Mouse (Mus musculus) hindbrain, embryonic 14.5 days (tissue): ENCODE data around the gene Dedd2. TPM values are rescaled to one million over a fixed set of nuclear protein-coding genes. Genes with fewer than 3 reads are reported as not detected.

ENCODE experiments used
- ATAC-seq: fragments of 200-750 bp; cut with Nextera tagmentation; 2 replicates; pipeline ENCODE4 v1.8.0; 2017; ENCODE audit warnings: moderate number of reproducible peaks, mild to moderate bottlenecking, moderate TSS enrichment, moderate library complexity; ENCODE audit not compliant: low FRiP score
- DNase-seq: peaks from one replicate; pipeline ENCODE4 v3.0.0-alpha.2; 2015; ENCODE audit warnings: low spot score
- H3K27ac ChIP-seq: fragments of 300-500 bp; sonication (generic); 2 replicates; pipeline ENCODE4 v1.5.1; 2014; ENCODE audit warnings: mild to moderate bottlenecking, moderate library complexity
- H3K27me3 ChIP-seq: fragments of 300-500 bp; sonication (generic); 2 replicates; pipeline ENCODE4 v1.6.1; 2014; ENCODE audit warnings: mild to moderate bottlenecking, low read length, mixed read lengths; ENCODE audit not compliant: control insufficient read depth, insufficient read depth
- H3K36me3 ChIP-seq: fragments of 300-500 bp; sonication (generic); replicated peaks from 2 replicates; pipeline ENCODE4 v1.6.1; 2014; ENCODE audit not compliant: control insufficient read depth, insufficient read depth
- H3K4me1 ChIP-seq: fragments of 300-500 bp; sonication (generic); replicated peaks from 2 replicates; pipeline ENCODE4 v1.6.1; 2014; ENCODE audit warnings: antibody characterized with exemption, low read length, mixed read lengths; ENCODE audit not compliant: control insufficient read depth, insufficient read depth
- H3K4me2 ChIP-seq: fragments of 300-500 bp; sonication (generic); replicated peaks from 2 replicates; pipeline ENCODE4 v1.6.1; 2014; ENCODE audit warnings: mild to moderate bottlenecking, moderate library complexity
- H3K4me3 ChIP-seq: fragments of 300-500 bp; sonication (generic); replicated peaks from 2 replicates; pipeline ENCODE4 v1.5.1; 2014; ENCODE audit warnings: mild to moderate bottlenecking, low read length
- H3K9ac ChIP-seq: fragments of 300-500 bp; sonication (generic); 2 replicates; pipeline ENCODE4 v1.6.1; 2014
- H3K9me3 ChIP-seq: fragments of 300-500 bp; sonication (generic); 2 replicates; pipeline ENCODE4 v1.6.1; 2016; ENCODE audit warnings: low read length; ENCODE audit not compliant: control insufficient read depth
- WGBS: fragments of 180-500 bp; shearing (Covaris S2); extraction: QIAGEN DNeasy Blood & Tissue Kit; methylation state at CpG from one replicate; pipeline ENCODE4 v1.1.7; 2014; 5-methylcytosine and 5-hydroxymethylcytosine counted together
- polyA plus RNA-seq: library from polyadenylated mRNA; unstranded; fragments of >200 nt; fragmentation: Nextera tagmentation; extraction: Ambion mirVana; gene quantifications from 2 replicates; pipeline ENCODE4 v1.2.1, GENCODE M21; 2014

Dedd2 gene
- polyA plus RNA-seq, 1 experiment from 2014 or later, result 13.8 TPM

GRCm38 (mm10) chr7:25238829-25239623, 18.6 kb upstream of the Dedd2 start:
- no peaks in the 10 kb centered on the region for H3K27me3 ChIP-seq
- peak; percentile 57 for ATAC-seq
- no peaks in the 10 kb centered on the region for H3K9me3 ChIP-seq
- H3K4me1 ChIP-seq, result peaks cover 24% of the 10 kb centered on the region
- peak overlapping the region; percentile 88 for H3K4me3 ChIP-seq
- peaks cover 17% of the 10 kb centered on the region for H3K36me3 ChIP-seq
- peak overlapping the region; percentile 37 for H3K9ac ChIP-seq
- H3K27ac ChIP-seq, result peak overlapping the region; percentile 78
- H3K4me2 ChIP-seq, result peak overlapping the region; percentile 56
- peak; percentile 91 for DNase-seq
- WGBS, result 3% methylated on average over 30 of the region's 30 CpGs

GRCm38 (mm10) chr7:25238015-25238706, 17.7 kb upstream of the Dedd2 start:
- peak overlapping the region; percentile 88 for H3K4me3 ChIP-seq
- peak; percentile 93 for ATAC-seq
- no peaks in the 10 kb centered on the region for H3K27me3 ChIP-seq
- WGBS, result under 1% methylated on average over 23 of the region's 23 CpGs
- peak overlapping the region; percentile 56 for H3K4me2 ChIP-seq
- H3K27ac ChIP-seq, result peak overlapping the region; percentile 78
- peak; percentile 94 for DNase-seq
- H3K4me1 ChIP-seq, result peaks cover 24% of the 10 kb centered on the region
- peaks cover 26% of the 10 kb centered on the region for H3K36me3 ChIP-seq
- H3K9me3 ChIP-seq, result no peaks in the 10 kb centered on the region
- H3K9ac ChIP-seq, result peak overlapping the region; percentile 97

GRCm38 (mm10) chr7:25237249-25238014, 17.0 kb upstream of the Dedd2 start, which contains the start of gene Gsk3a:
Gene Gsk3a (minus strand): TSS chr7:25237851.
- H3K9me3 ChIP-seq, result no peaks in the 10 kb centered on the region
- H3K4me3 ChIP-seq, result peak within 1 kb of the TSS; percentile 88
- H3K9ac ChIP-seq, result peak within 1 kb of the TSS; percentile 97
- WGBS, result under 1% methylated on average over 58 of the region's 76 CpGs
- peaks cover 33% of the 10 kb centered on the region for H3K36me3 ChIP-seq
- peak within 1 kb of the TSS; percentile 56 for H3K4me2 ChIP-seq
- peaks cover 24% of the 10 kb centered on the region for H3K4me1 ChIP-seq
- DNase-seq, result peak; percentile 96
- peak; percentile 88 for ATAC-seq
- peak within 1 kb of the TSS; percentile 78 for H3K27ac ChIP-seq
- no peaks in the 10 kb centered on the region for H3K27me3 ChIP-seq

GRCm38 (mm10) chr7:25235526-25235925, 15.1 kb upstream of the Dedd2 start:
- no peaks in the 10 kb centered on the region for H3K9me3 ChIP-seq
- H3K9ac ChIP-seq, result 0 out of 2 replicates have a peak overlapping the region, but pooled peaks have one; percentile 97
- WGBS, result 93% methylated on average over 5 of the region's 5 CpGs
- ATAC-seq (no peak), DNase-seq (no peak)
- H3K36me3 ChIP-seq, result peaks cover 52% of the 10 kb centered on the region
- no peak overlapping the region for H3K4me3 ChIP-seq
- H3K27ac ChIP-seq, result no peak overlapping the region
- peaks cover 24% of the 10 kb centered on the region for H3K4me1 ChIP-seq
- no peak overlapping the region; the same call in 1 of the 2 replicates for H3K4me2 ChIP-seq
- no peaks in the 10 kb centered on the region for H3K27me3 ChIP-seq

GRCm38 (mm10) chr7:25233061-25233460, 12.6 kb upstream of the Dedd2 start:
- no peak for DNase-seq
- Histone ChIP-seq H3K9me3 (no peaks in the 10 kb centered on the region), H3K4me3 (no peak overlapping the region), H3K4me1 (peaks cover 19% of the 10 kb centered on the region), H3K27me3 (no peaks in the 10 kb centered on the region), H3K36me3 (peaks cover 77% of the 10 kb centered on the region), H3K4me2 (no peak overlapping the region), H3K27ac (no peak overlapping the region), H3K9ac (no peak overlapping the region)
- 87% methylated on average over 2 of the region's 2 CpGs for WGBS
- no peak for ATAC-seq

- no peak overlapping the region for H3K27ac ChIP-seq
- no peak for ATAC-seq
- 60% methylated on average over 5 of the region's 5 CpGs for WGBS
Measured at GRCm38 (mm10) chr7:25232101-25232648, 11.8 kb upstream of the Dedd2 start.

GRCm38 (mm10) chr7:25230690-25231285, 10.4 kb upstream of the Dedd2 start:
- WGBS, result 90% methylated on average over 9 of the region's 9 CpGs
- Histone ChIP-seq H3K27ac (no peak overlapping the region), H3K4me2 (no peak overlapping the region), H3K9me3 (no peaks in the 10 kb centered on the region), H3K4me1 (peaks cover 9% of the 10 kb centered on the region), H3K9ac (no peak overlapping the region), H3K4me3 (no peak overlapping the region), H3K36me3 (peaks cover 99% of the 10 kb centered on the region), H3K27me3 (no peaks in the 10 kb centered on the region)
- no peak for DNase-seq
- ATAC-seq, result no peak

More at GRCm38 (mm10) chr7:25232101-25232648, 11.8 kb upstream of the Dedd2 start:
- H3K4me3 ChIP-seq, result no peak overlapping the region
- H3K9me3 ChIP-seq, result no peaks in the 10 kb centered on the region
- DNase-seq, result no peak
- no peak overlapping the region for H3K4me2 ChIP-seq
- peaks cover 19% of the 10 kb centered on the region for H3K4me1 ChIP-seq
- peaks cover 86% of the 10 kb centered on the region for H3K36me3 ChIP-seq
- H3K9ac ChIP-seq, result no peak overlapping the region
- no peaks in the 10 kb centered on the region for H3K27me3 ChIP-seq

GRCm38 (mm10) chr7:25227523-25228300, 7.3 kb upstream of the Dedd2 start:
- no peak for ATAC-seq
- no peak overlapping the region for H3K9ac ChIP-seq
- no peaks in the 10 kb centered on the region for H3K27me3 ChIP-seq
- H3K36me3 ChIP-seq, result peaks cover 89% of the 10 kb centered on the region
- 94% methylated on average over 1 of the region's 1 CpGs for WGBS
- no peak overlapping the region for H3K4me2 ChIP-seq
- H3K27ac ChIP-seq, result no peak overlapping the region
- H3K4me3 ChIP-seq, result no peak overlapping the region
- DNase-seq, result no peak
- no peaks in the 10 kb centered on the region for H3K9me3 ChIP-seq
- H3K4me1 ChIP-seq, result no peaks in the 10 kb centered on the region
